ENCODE assay signal across 30 mouse cellular contexts in genomic region chr2:131105989-131106388, GRCm38 (mm10). TPM values are rescaled to one million over a fixed set of nuclear protein-coding genes. Genes with fewer than 3 reads are reported as not detected.
DNase-seq lines count a peak whose midpoint lies in the region; TF ChIP-seq lines count a peak whose summit lies in the region.
"Had no signal": no experiment of that assay in that cellular context is flagged by ENCODE, and none has a peak within 500 bp of the region (broad histone marks: within the 10 kb centered on the region; RNA-seq: fewer than 3 reads in every experiment).

No protein-coding gene starts in this region.

- H3K9me3 ChIP-seq in heart, embryonic 10.5 days = no peaks in the 10 kb centered on the region
- H3K9me3 ChIP-seq: embryonic facial prominence, embryonic 10.5 days; embryonic facial prominence, embryonic 12.5 days; forebrain, embryonic 13.5 days; forebrain, embryonic 15.5 days; G1E had no signal

- no peaks in the 10 kb centered on the region for H3K36me3 ChIP-seq in heart, embryonic 10.5 days
- H3K36me3 ChIP-seq: embryonic facial prominence, embryonic 10.5 days; embryonic facial prominence, embryonic 12.5 days; forebrain, embryonic 15.5 days; G1E had no signal

- H3K27me3 ChIP-seq in heart, embryonic 10.5 days (ENCODE audit: insufficient read depth, poor library complexity, severe bottlenecking) = no peaks in the 10 kb centered on the region
- H3K27me3 ChIP-seq: embryonic facial prominence, embryonic 12.5 days; forebrain, embryonic 13.5 days; forebrain, embryonic 15.5 days had no signal

- H3K4me1 ChIP-seq in heart, embryonic 10.5 days = no peaks in the 10 kb centered on the region
- H3K4me1 ChIP-seq: embryonic facial prominence, embryonic 10.5 days; embryonic facial prominence, embryonic 12.5 days; forebrain, embryonic 13.5 days; forebrain, embryonic 15.5 days had no signal

- WGBS in heart, embryonic 10.5 days = 82% methylated on average over 5 of the region's 5 CpGs

- no peak overlapping the region for H3K4me3 ChIP-seq in heart, embryonic 10.5 days
- H3K4me3 ChIP-seq in layer of hippocampus, adult 2 months = no peak overlapping the region
- H3K4me3 ChIP-seq: embryonic facial prominence, embryonic 10.5 days; embryonic facial prominence, embryonic 12.5 days; forebrain, embryonic 13.5 days; forebrain, embryonic 15.5 days had no signal

- DNase-seq in gastrocnemius, postnatal 10 days = peak; percentile 1
- DNase-seq in gastrocnemius, adult 18-20 months (ENCODE audit: low spot score) = no peak
- peak; percentile 88 for DNase-seq in heart, adult 11 months
- DNase-seq in heart, embryonic 10.5 days (ENCODE audit: low spot score) = no peak
- DNase-seq in urinary bladder, postnatal 25 days (ENCODE audit: low spot score) = peak; percentile 0
- DNase-seq in urinary bladder, postnatal 10 days (ENCODE audit: low spot score) = no peak
- peak; percentile 33 for DNase-seq in 416B (ENCODE audit: low read depth)
- no peak for DNase-seq in layer of hippocampus, adult 2 months (ENCODE audit: low spot score in 2 of 2)
- DNase-seq: adrenal gland, adult 8-10 months; adrenal gland, postnatal 14 days; adrenal gland, postnatal 36 days; B cell, adult 2 months; cerebellum, adult 11-12 months; cerebellum, adult 2 months; cerebellum, adult 9-10 months; cerebellum, postnatal 10 days; cerebellum, postnatal 25 days had no signal

- TF ChIP-seq CTCF in layer of hippocampus, adult 2 months (conservative IDR thresholded peaks at IDR 0.05) = no peak

- H3K27ac ChIP-seq in heart, embryonic 10.5 days = no peak overlapping the region
- no peak overlapping the region for H3K27ac ChIP-seq in layer of hippocampus, adult 2 months
- H3K27ac ChIP-seq: embryonic facial prominence, embryonic 10.5 days; embryonic facial prominence, embryonic 12.5 days; forebrain, embryonic 13.5 days; forebrain, embryonic 15.5 days had no signal

RNA-seq across cellular contexts. Expression of gene Siglec1, which starts 19.4 kb away (rescaled TPM):
- 1 to 10 TPM; 1.2 to 1.4 TPM for total RNA-seq in gastrocnemius, postnatal 10 days (2021)
- under 1 TPM; 0.59 to 0.71 TPM for total RNA-seq in gastrocnemius, adult 18-20 months (2021)
- polyA plus RNA-seq in heart, embryonic 10.5 days (2016; fragmentation: Nextera tagmentation; extraction: Ambion mirVana) = 0.05 and 0.08 TPM in 2 replicates
- under 1 TPM; 0.20 to 0.46 TPM for total RNA-seq in layer of hippocampus, adult 2 months (2021)
- total RNA-seq: CH12.LX had no signal
- polyA plus RNA-seq: activated CD4-positive, CD25-positive, alpha-beta regulatory T cell, adult 4 months; CD4-positive, CD25-positive, alpha-beta regulatory T cell, adult 4 months; G1E had no signal

RNA-seq across cellular contexts. Expression of gene Hspa12b, which starts 21.1 kb away (rescaled TPM):
- total RNA-seq in gastrocnemius, postnatal 10 days (2021) = 10 to 100 TPM; 18.3 to 25.0 TPM
- 10 to 100 TPM in 1 of 2 experiments, 1 to 10 TPM in 1; 8.9 to 14.9 TPM for total RNA-seq in gastrocnemius, adult 18-20 months (2021)
- 10.0 and 10.8 TPM in 2 replicates for polyA plus RNA-seq in heart, embryonic 10.5 days (2016; fragmentation: Nextera tagmentation; extraction: Ambion mirVana)
- 1 to 10 TPM; 9.1 to 9.5 TPM for total RNA-seq in layer of hippocampus, adult 2 months (2021)
- polyA plus RNA-seq: CD4-positive, CD25-positive, alpha-beta regulatory T cell, adult 4 months had no signal

RNA-seq across cellular contexts. Expression of gene Gm11037, which starts 27.3 kb away (rescaled TPM):
- total RNA-seq in gastrocnemius, postnatal 10 days (2021) = not detected
- not detected for total RNA-seq in gastrocnemius, adult 18-20 months (2021)
- not detected in 2 replicates for polyA plus RNA-seq in heart, embryonic 10.5 days (2016; fragmentation: Nextera tagmentation; extraction: Ambion mirVana)
- total RNA-seq in layer of hippocampus, adult 2 months (2021) = not detected
- total RNA-seq: adrenal gland, adult 18-20 months; adrenal gland, adult 8-10 months; adrenal gland, postnatal 14 days; adrenal gland, postnatal 36 days; CH12.LX; G1E had no signal
- polyA plus RNA-seq: activated CD4-positive, CD25-positive, alpha-beta regulatory T cell, adult 4 months; CD4-positive, CD25-positive, alpha-beta regulatory T cell, adult 4 months; cerebellum, adult 2 months; cortical plate, adult 2 months; embryonic facial prominence, embryonic 10.5 days; embryonic facial prominence, embryonic 12.5 days; embryonic facial prominence, embryonic 14.5 days; forebrain, embryonic 11.5 days; forebrain, embryonic 13.5 days; forebrain, embryonic 15.5 days; G1E; Patski had no signal

RNA-seq across cellular contexts. Expression of gene Adam33, which starts 42.4 kb away (rescaled TPM):
- 1 to 10 TPM; 3.7 to 5.9 TPM for total RNA-seq in gastrocnemius, postnatal 10 days (2021)
- total RNA-seq in gastrocnemius, adult 18-20 months (2021) = 1 to 10 TPM; 1.3 to 1.9 TPM
- polyA plus RNA-seq in heart, embryonic 10.5 days (2016; fragmentation: Nextera tagmentation; extraction: Ambion mirVana) = 4.2 and 6.5 TPM in 2 replicates
- under 1 TPM; 0.59 to 0.76 TPM for total RNA-seq in layer of hippocampus, adult 2 months (2021)
- polyA plus RNA-seq: activated CD4-positive, CD25-positive, alpha-beta regulatory T cell, adult 4 months; G1E had no signal

RNA-seq across cellular contexts. Expression of gene 1700037H04Rik, which starts 53.9 kb away (rescaled TPM):
- 1 to 10 TPM; 7.2 to 9.3 TPM for total RNA-seq in gastrocnemius, postnatal 10 days (2021)
- total RNA-seq in gastrocnemius, adult 18-20 months (2021) = 1 to 10 TPM; 4.2 to 4.3 TPM
- polyA plus RNA-seq in heart, embryonic 10.5 days (2016; fragmentation: Nextera tagmentation; extraction: Ambion mirVana) = 82.6 and 86.0 TPM in 2 replicates
- total RNA-seq in layer of hippocampus, adult 2 months (2021) = 10 to 100 TPM; 46.0 to 46.7 TPM

Comparison
In these comparisons a context has a peak if more than half of its experiments do, and no peak if none do; other contexts are left out.
1. DNase-seq: peak in gastrocnemius, postnatal 10 days (single experiment), heart, adult 11 months (single experiment), urinary bladder, postnatal 25 days (single experiment) and 416B (single experiment); none in gastrocnemius, adult 18-20 months (single experiment), heart, embryonic 10.5 days (single experiment), urinary bladder, postnatal 10 days (single experiment) and layer of hippocampus, adult 2 months (0 of 2).